Mouse (Mus musculus): Measurements from ENCODE around the gene AI413582. TPM values are rescaled to one million over a fixed set of nuclear protein-coding genes. Genes with fewer than 3 reads are reported as not detected.

Gene AI413582
- polyA plus RNA-seq, 1 experiment from 2014 or later: 20.3 TPM

DNA sequence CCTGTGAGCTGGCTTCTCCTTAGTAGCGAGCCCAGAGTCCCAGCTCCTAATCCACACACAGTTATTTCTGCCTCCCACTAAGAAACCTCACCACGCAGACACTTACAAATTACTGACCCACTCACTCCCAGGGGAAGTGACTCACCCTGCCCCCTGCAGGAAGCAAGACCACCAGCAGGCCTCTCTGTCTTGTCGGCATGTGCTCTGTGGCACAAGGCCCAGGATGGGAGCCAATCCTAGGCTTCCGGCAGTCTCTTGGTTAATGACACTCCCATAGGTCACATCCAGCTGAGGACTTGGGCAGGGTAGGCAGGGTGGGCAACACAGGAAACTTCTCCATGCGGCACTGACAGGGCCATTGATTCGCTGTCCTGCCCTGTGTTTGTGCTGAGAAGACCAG, 11.9 kb upstream of the AI413582 start:
- H3K4me3 ChIP-seq: no peak overlapping the region
- 73% methylated on average over 6 of the region's 6 CpGs for WGBS
- peak overlapping the region; percentile 42; the same call in 1 of the 2 replicates for H3K27ac ChIP-seq
- no peaks in the 10 kb centered on the region for H3K27me3 ChIP-seq
- no peaks in the 10 kb centered on the region for H3K9me3 ChIP-seq
- no peak for ATAC-seq (ENCODE audit: insufficient number of reproducible peaks, insufficient read depth, low FRiP score, low TSS enrichment)
- H3K36me3 ChIP-seq: peaks cover 77% of the 10 kb centered on the region
- no peak overlapping the region for H3K4me2 ChIP-seq (replicated peaks)
- H3K4me1 ChIP-seq: no peaks in the 10 kb centered on the region
- no peak overlapping the region for H3K9ac ChIP-seq

DNA sequence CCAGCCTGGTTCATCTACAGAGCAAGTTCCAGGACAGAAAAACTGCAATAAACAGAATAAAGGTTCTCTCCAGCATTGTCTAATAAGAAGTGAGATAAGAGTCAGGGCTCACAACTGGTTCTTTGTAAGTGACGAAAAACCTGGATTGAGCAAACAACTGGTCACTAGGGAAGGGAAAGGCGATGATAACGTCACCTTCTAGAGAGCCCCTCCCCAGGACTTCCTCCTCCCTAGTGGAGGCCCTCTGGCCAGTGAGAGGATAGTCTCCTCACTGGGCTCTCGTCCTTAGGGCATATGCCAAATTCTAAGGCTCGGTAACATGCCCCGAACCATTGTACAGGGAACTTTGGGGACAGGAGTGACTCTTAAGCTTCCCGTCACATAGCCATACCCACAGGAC, 10.5 kb upstream of the AI413582 start:
- Histone ChIP-seq H3K27ac (no peak overlapping the region), H3K9me3 (no peaks in the 10 kb centered on the region), H3K9ac (no peak overlapping the region), H3K4me3 (no peak overlapping the region), H3K4me2 (replicated peaks) (no peak overlapping the region), H3K36me3 (peaks cover 63% of the 10 kb centered on the region), H3K27me3 (no peaks in the 10 kb centered on the region), H3K4me1 (no peaks in the 10 kb centered on the region)
- 87% methylated on average over 7 of the region's 7 CpGs for WGBS
- no peak for ATAC-seq (ENCODE audit: insufficient number of reproducible peaks, insufficient read depth, low FRiP score, low TSS enrichment)

DNA sequence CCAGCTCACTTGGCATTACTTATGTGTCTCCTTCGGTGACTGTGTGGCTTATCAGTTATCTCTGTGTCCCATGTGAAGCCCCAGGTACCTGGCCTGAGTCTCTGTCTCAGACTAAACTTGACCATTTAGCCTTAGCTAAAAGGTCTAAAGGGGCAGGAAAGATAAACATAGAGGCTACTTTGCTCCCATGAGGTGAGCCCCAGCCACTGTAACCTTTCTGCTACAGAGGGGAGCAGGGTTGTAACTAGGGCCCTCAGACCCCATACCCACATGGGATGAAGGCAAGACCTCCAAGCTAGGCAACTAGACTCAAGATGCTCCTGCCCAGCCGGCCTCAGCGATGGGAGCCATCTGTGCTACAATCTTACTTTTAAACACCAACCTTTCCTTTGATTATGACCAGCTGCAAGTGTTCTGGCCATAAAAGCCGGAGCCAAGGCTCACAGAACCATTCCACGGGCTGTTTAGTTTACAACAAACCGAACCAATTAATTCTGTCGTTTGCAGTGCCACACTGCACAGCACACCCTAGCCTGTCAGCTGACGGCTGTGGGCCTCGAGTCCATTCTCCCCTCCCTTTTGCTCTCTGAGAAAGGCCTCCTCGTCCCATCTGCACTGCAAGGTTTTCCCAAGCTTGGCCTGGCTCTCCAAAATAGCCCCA, 9.7 kb upstream of the AI413582 start:
- no peak for ATAC-seq (ENCODE audit: insufficient number of reproducible peaks, insufficient read depth, low FRiP score, low TSS enrichment)
- WGBS: 75% methylated on average over 10 of the region's 10 CpGs
- no peak overlapping the region for H3K4me2 ChIP-seq (replicated peaks)
- no peak overlapping the region for H3K27ac ChIP-seq
- H3K9ac ChIP-seq: no peak overlapping the region
- H3K36me3 ChIP-seq: peaks cover 55% of the 10 kb centered on the region
- H3K9me3 ChIP-seq: no peaks in the 10 kb centered on the region
- H3K4me1 ChIP-seq: no peaks in the 10 kb centered on the region
- no peaks in the 10 kb centered on the region for H3K27me3 ChIP-seq
- H3K4me3 ChIP-seq: no peak overlapping the region

DNA sequence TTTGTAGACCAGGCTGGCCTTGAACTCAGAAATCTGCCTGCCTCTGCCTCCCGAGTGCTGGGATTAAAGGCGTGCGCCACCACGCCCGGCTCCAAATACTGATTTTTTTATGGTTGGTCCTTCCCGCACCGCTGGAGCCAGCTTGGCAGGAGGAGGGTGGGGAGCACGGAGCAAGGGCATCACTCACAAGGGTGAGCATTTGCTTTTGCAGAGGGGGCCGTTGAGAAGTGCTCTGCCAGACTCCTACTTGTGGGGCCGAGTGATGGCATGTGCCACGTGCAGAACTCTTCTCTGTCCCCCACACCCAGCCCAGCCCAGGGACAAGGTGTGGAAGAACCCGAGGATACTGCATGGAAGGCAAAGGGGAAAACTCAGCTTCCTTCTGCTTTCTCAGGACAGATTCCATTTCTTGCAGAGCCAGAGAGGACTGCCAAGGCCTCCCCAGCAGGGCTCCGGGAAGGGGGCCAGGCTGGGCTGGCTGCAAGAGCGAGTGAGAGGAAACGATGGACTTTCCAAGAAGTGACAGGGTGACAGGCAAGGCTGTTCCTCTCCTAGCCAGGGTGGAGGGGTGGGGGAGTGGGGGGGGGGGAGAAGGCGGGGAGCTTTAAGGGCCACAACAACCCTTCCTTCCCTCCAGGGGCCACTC, 9.0 kb upstream of the AI413582 start:
- ATAC-seq (ENCODE audit: insufficient number of reproducible peaks, insufficient read depth, low FRiP score, low TSS enrichment): no peak
- 93% methylated on average over 15 of the region's 16 CpGs for WGBS
- Histone ChIP-seq H3K9me3 (no peaks in the 10 kb centered on the region), H3K4me2 (replicated peaks) (no peak overlapping the region), H3K4me1 (no peaks in the 10 kb centered on the region), H3K27me3 (no peaks in the 10 kb centered on the region), H3K4me3 (no peak overlapping the region), H3K9ac (no peak overlapping the region), H3K27ac (no peak overlapping the region), H3K36me3 (peaks cover 49% of the 10 kb centered on the region)

DNA sequence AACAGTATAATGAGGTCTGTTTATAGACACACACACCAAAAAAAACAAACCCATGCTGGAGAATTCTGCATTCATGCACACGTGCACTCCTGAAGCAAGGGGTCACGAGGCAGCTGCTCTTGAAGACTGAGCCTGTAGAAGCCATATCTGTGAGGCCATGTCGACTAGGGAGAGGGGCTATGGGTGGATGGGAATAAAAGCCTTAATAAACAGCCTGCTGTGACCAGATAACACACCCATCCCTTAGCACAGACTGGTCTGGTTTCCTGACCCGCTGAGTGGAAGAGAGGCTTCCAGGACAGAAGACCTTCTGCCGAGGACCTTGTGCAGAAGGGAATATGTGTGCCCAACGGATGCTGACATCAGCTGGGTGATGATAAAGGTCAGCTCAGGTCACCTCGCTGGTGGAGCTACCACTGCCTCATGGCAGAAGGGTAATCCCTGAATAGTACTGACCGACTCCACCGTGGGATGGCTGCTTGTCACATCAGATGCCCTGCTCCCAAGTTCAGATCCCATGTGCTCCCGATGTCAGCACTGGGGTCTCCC, 8.3 kb upstream of the AI413582 start:
- Histone ChIP-seq H3K9me3 (no peaks in the 10 kb centered on the region), H3K4me1 (no peaks in the 10 kb centered on the region), H3K9ac (no peak overlapping the region), H3K4me3 (no peak overlapping the region), H3K27me3 (no peaks in the 10 kb centered on the region), H3K27ac (no peak overlapping the region), H3K36me3 (peaks cover 42% of the 10 kb centered on the region), H3K4me2 (replicated peaks) (no peak overlapping the region)
- no peak for ATAC-seq (ENCODE audit: insufficient number of reproducible peaks, insufficient read depth, low FRiP score, low TSS enrichment)
- WGBS: 86% methylated on average over 10 of the region's 10 CpGs

DNA sequence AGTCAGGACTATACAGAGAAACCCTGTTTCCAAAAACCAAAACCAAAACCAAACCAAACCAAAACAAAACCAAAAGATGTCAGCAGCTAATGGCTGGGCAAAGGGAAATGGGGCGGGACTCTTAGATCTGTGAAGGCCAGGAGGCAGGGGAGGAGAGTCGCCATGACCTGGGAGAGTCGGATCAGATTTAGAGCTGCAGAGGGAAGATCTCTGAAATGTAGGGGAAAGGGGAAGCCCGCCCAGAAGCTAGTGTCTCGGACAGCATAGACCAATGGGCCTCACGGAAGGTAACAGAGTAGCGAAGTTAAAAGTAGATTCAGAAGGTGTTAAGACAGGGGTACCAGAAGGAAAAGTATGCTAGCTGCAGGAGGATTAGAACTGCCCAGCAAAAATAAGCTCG, 5.8 kb upstream of the AI413582 start:
- ATAC-seq (ENCODE audit: insufficient number of reproducible peaks, insufficient read depth, low FRiP score, low TSS enrichment): no peak
- no peak overlapping the region for H3K27ac ChIP-seq
- WGBS: 75% methylated on average over 8 of the region's 8 CpGs

DNA sequence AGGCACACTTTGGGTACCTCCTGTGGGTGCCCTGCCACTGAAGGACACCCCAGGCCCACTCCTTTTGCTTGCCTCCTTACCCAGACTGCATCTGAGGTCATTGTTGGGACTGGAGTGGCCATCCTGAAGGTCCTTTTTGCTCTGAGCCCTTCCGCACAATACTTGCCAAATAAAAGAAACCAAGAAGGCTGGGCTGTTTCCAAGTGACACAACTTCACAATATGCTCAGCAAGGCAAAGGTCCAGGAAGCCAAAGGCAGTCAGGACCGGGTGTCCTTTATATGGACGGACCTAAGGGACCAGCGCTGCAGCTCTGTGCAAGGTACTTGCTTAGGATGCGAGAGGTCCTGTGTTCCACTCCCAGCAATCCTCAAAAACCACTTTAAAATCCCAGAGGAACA, 2.7 kb upstream of the AI413582 start:
- Histone ChIP-seq H3K27me3 (no peaks in the 10 kb centered on the region), H3K27ac (no peak overlapping the region), H3K36me3 (0 out of 2 replicates have a peak, but pooled peaks cover 6% of the 10 kb centered on the region), H3K4me2 (replicated peaks) (no peak overlapping the region), H3K9me3 (no peaks in the 10 kb centered on the region), H3K4me1 (peaks cover 9% of the 10 kb centered on the region), H3K4me3 (no peak overlapping the region), H3K9ac (no peak overlapping the region)
- no peak for ATAC-seq (ENCODE audit: insufficient number of reproducible peaks, insufficient read depth, low FRiP score, low TSS enrichment)
- WGBS: 88% methylated on average over 5 of the region's 5 CpGs

More for the DNA sequence above, 5.8 kb upstream of the AI413582 start:
- H3K4me3 ChIP-seq: no peak overlapping the region
- H3K9me3 ChIP-seq: no peaks in the 10 kb centered on the region
- H3K36me3 ChIP-seq: peaks cover 26% of the 10 kb centered on the region
- no peak overlapping the region for H3K9ac ChIP-seq
- no peaks in the 10 kb centered on the region for H3K4me1 ChIP-seq
- no peak overlapping the region for H3K4me2 ChIP-seq (replicated peaks)
- no peaks in the 10 kb centered on the region for H3K27me3 ChIP-seq

DNA sequence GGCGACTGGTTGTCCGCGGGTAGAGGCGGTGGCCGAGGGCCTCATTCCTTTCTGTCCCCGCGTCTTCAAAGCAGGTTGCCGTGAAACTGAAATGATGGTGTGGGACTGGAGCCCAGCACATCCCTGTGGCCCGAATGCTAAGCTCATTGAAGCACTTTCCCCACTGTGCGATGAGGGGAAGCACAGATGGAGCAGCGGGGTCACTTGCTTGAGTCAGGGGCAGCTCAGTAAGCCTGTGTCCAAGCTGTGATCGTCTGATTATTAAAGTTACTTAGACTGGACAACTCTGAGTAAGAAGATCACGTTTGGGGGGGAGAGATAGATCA, 349 bp upstream of the AI413582 start:
- Histone ChIP-seq H3K4me1 (peaks cover 16% of the 10 kb centered on the region), H3K9ac (peak overlapping the region; percentile 57), H3K4me3 (peak overlapping the region; percentile 57), H3K4me2 (replicated peaks) (peak overlapping the region; percentile 84), H3K27me3 (no peaks in the 10 kb centered on the region), H3K36me3 (peaks cover 11% of the 10 kb centered on the region; the same call in 1 of the 2 replicates), H3K9me3 (no peaks in the 10 kb centered on the region), H3K27ac (no peak overlapping the region)
- WGBS: under 1% methylated on average over 13 of the region's 13 CpGs
- peak; percentile 19; the same call in 1 of the 2 replicates for ATAC-seq (ENCODE audit: insufficient number of reproducible peaks, insufficient read depth, low FRiP score, low TSS enrichment)

DNA sequence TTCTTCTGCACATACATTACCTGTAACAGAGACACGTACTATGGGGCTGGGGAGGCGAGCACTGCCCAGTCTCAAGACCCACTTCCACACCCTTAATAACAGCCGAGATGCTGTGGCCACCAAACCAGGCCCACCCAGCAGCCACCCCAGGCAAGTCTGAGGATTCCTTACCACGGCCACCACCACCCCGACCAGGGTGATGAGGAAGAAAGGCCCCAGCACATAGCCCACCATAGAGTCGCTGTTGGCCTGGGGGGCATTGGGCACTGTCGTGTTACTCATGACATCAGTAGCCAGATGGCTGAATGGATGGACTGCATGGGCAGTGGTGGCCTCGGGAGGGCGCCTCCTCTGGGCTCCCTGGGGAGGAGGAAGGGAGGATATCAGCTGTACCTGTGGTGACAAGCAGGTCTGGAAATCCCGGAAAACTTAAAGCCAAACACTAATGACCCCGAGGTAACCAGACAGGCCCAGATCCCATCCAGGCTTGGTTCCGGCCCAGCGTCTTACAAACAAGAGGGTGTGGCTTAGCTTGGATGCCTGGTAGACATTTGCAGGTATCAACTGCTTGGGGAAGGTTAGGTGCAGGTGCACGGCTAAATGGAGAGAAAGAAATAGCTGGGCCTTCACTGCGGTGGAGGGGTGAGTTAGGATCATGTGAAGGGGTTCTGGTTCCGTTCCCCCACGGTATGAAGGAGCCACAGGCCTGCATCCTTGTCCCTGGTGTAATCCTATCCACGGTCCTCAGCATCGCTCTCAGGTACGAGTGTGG, 979 bp downstream of the AI413582 start:
- peaks cover 24% of the 10 kb centered on the region for H3K4me1 ChIP-seq
- peak overlapping the region; percentile 84 for H3K4me2 ChIP-seq (replicated peaks)
- no peaks in the 10 kb centered on the region for H3K9me3 ChIP-seq
- no peak overlapping the region; the same call in 1 of the 2 replicates for H3K27ac ChIP-seq
- peak overlapping the region; percentile 57 for H3K9ac ChIP-seq
- H3K27me3 ChIP-seq: no peaks in the 10 kb centered on the region
- 0 out of 2 replicates have a peak, but pooled peaks have one; percentile 0 for ATAC-seq (ENCODE audit: insufficient number of reproducible peaks, insufficient read depth, low FRiP score, low TSS enrichment)
- H3K36me3 ChIP-seq: peaks cover 12% of the 10 kb centered on the region; the same call in 1 of the 2 replicates
- 14% methylated on average over 20 of the region's 20 CpGs for WGBS
- peak overlapping the region; percentile 57 for H3K4me3 ChIP-seq

DNA sequence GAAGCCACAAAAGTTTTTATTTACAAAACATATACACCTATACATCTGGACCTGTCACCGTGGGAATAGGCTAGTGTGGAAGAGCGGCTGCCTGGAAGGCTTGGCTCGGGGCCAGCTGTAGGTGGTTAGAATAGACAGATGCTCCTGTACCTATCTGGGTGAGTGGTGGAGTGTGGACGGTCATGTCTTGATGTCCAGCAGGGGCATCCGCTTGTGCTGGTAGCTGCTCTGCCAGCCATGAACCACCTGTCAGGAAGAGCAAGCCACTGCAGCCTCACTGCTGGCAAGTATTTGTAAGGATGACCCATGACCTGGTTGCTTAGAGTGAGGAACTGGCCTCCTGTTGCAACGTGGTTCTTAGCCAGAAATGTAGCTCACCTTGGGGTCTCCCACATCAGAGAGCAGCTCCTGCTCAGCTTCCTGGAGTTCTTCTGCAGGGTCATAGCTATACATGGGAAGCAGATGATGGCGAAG, 1.7 kb downstream of the AI413582 start:
- no peak for ATAC-seq (ENCODE audit: insufficient number of reproducible peaks, insufficient read depth, low FRiP score, low TSS enrichment)
- Histone ChIP-seq H3K27ac (no peak overlapping the region), H3K36me3 (peaks cover 12% of the 10 kb centered on the region; the same call in 1 of the 2 replicates), H3K4me3 (no peak overlapping the region), H3K9me3 (no peaks in the 10 kb centered on the region), H3K27me3 (no peaks in the 10 kb centered on the region), H3K4me1 (peaks cover 31% of the 10 kb centered on the region), H3K4me2 (replicated peaks) (no peak overlapping the region), H3K9ac (no peak overlapping the region)
- 47% methylated on average over 7 of the region's 7 CpGs for whole genome bisulfite sequencing

DNA sequence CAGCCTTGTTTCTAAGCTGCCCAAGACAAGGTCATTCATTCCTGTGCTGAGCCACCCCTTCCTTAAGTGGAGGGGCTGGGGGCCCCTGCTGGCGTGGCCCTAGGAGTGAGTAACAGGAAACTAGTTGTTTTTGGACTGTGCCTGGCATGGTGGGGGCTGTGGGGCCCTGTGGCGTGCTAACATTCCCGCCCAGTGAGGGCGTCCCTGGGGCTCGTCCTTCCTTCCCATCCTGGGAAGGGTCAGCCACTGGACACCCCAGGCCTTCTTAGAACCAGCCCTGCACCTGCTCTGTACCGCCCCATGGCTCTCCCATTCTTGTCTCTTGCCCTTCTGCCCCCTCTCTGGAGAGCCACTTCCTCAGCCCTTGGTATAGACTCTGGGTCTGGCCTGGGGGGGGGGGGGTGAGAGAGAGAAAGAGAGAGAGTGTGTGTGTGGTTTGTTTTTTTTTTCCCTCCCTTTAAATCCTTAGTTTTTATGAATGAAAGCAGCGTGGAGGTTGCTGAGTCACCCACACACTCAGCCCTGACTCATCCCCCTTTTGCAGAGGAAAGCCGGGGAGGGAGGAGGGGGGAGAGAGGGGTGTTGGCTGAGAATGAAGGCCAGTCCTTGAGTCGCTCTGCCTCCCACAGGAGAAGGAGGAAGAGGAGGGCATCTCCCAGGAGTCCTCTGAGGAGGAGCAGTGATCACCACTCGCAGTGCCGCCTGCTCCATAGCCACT, 3.6 kb downstream of the AI413582 start:
- H3K9me3 ChIP-seq: no peaks in the 10 kb centered on the region
- no peak overlapping the region for H3K9ac ChIP-seq
- H3K4me2 ChIP-seq (replicated peaks): no peak overlapping the region
- no peak overlapping the region for H3K4me3 ChIP-seq
- H3K27ac ChIP-seq: peak overlapping the region; percentile 46; the same call in 1 of the 2 replicates
- H3K27me3 ChIP-seq: no peaks in the 10 kb centered on the region
- WGBS: 62% methylated on average over 9 of the region's 11 CpGs
- H3K4me1 ChIP-seq: peaks cover 45% of the 10 kb centered on the region
- H3K36me3 ChIP-seq: peaks cover 12% of the 10 kb centered on the region; the same call in 1 of the 2 replicates
- no peak for ATAC-seq (ENCODE audit: insufficient number of reproducible peaks, insufficient read depth, low FRiP score, low TSS enrichment)

Measured in embryonic facial prominence, embryonic 12.5 days (tissue).